Mouse (Mus musculus): ENCODE data around the gene Prelid3b. TPM values are rescaled to one million over a fixed set of nuclear protein-coding genes. Genes with fewer than 3 reads are reported as not detected.
A peak's percentile ranks its signal among the peaks of the same experiment; 100 is the strongest.

The Prelid3b gene
- polyA plus RNA-seq, 1 experiment from 2014 or later: 120 TPM

- no peak for ATAC-seq
- Histone ChIP-seq H3K4me2 (no peak overlapping the region), H3K4me3 (no peak overlapping the region), H3K27ac (no peak overlapping the region), H3K36me3 (ENCODE audit: poor library complexity, severe bottlenecking) (no peaks in the 10 kb centered on the region), H3K27me3 (no peaks in the 10 kb centered on the region), H3K4me1 (no peaks in the 10 kb centered on the region), H3K9me3 (replicated peaks) (peaks cover 5% of the 10 kb centered on the region), H3K9ac (no peak overlapping the region)
- 70% methylated on average over 2 of the region's 2 CpGs for WGBS
These were observed 20.0 kb upstream of the Prelid3b start for GRCm38 (mm10) chr2:174492858-174493257.

DNA sequence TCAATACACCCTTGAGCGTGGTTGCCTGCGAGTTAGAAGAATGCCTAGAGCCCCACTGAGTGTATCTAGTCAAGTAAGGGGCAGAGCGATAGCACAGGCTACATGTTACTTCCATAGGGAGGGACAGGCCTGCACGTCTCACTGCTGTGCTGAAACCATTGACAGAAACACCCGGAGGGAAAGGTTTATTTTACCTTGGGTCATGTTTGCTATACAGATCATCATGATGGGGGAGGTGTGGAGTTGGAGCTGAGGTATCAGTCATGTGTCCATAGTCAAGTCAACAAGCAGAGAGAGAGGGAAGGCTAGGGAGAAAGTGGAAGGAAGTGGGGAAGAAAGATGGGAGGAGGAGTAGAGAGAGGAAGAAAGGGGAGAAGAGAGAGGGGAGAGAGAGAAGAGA lies 14.1 kb upstream of the Prelid3b start:
- H3K9ac ChIP-seq: no peak overlapping the region
- no peak overlapping the region for H3K27ac ChIP-seq
- no peaks in the 10 kb centered on the region; the same call in 1 of the 2 replicates for H3K9me3 ChIP-seq (replicated peaks)
- H3K4me3 ChIP-seq: no peak overlapping the region
- no peaks in the 10 kb centered on the region for H3K36me3 ChIP-seq (ENCODE audit: poor library complexity, severe bottlenecking)
- H3K27me3 ChIP-seq: no peaks in the 10 kb centered on the region
- 82% methylated on average over 5 of the region's 5 CpGs for WGBS
- ATAC-seq: no peak
- H3K4me1 ChIP-seq: no peaks in the 10 kb centered on the region
- H3K4me2 ChIP-seq: no peak overlapping the region

DNA sequence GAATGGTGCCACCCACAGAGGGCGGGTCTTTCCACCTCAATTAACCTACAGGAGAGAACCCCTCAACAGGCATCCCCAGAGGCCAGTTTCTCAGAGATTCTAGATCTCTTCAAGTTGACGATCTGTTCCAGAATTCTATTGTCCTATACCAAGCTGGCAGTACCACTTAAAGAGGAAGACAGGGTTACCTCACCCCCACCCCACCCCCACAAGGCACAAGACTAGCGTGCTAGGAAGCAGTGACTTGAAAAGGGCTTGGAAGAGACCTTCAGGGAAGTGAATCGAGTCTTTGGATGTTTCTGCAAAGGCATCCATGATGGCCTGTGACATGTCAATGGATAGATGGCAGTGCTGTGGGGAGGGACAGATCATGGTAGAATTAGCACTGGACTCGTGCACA lies 5.9 kb upstream of the Prelid3b start:
- no peaks in the 10 kb centered on the region for H3K9me3 ChIP-seq (replicated peaks)
- H3K4me1 ChIP-seq: no peaks in the 10 kb centered on the region
- no peak overlapping the region for H3K9ac ChIP-seq
- no peak for ATAC-seq
- 65% methylated on average over 5 of the region's 5 CpGs for WGBS
- H3K4me3 ChIP-seq: no peak overlapping the region
- no peaks in the 10 kb centered on the region for H3K27me3 ChIP-seq
- no peaks in the 10 kb centered on the region for H3K36me3 ChIP-seq (ENCODE audit: poor library complexity, severe bottlenecking)
- no peak overlapping the region for H3K27ac ChIP-seq
- no peak overlapping the region for H3K4me2 ChIP-seq

DNA sequence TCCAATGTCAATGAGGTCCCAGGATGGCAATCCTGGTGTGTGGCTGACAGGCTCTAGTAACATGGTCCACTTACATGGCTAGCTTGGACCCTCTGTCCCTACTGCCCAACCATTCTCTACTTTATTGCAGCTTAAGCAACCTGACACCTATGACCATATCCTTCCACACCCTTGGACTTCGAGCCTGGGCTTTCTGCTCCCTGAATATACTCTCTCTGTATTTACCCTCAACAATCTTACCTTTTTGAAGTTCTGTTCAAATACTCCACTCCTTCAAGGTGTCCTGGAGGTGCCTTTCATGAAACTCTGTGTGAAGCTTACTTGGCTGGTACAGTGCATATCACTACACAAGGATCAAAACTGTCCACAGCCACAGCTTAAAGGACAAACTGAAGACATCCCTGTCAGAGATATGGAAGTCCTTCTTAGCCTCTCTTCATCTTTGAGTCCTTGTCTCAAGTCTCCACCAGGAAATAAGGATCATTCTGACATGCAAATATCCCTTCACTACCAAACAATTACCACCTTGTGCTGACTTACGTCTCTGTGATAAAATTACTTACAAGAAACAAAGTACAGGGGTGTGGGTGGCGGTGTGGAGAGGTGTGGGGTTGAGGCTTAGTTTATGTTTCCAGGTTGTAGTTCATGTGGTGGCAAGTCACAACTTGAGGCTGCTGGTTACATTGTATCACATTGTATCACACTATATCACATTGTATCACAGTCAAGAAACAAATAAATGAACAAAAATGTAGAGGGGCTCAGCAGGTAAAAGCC lies 4.8 kb upstream of the Prelid3b start:
- H3K36me3 ChIP-seq (ENCODE audit: poor library complexity, severe bottlenecking): no peaks in the 10 kb centered on the region

GRCm38 (mm10) chr2:174473550-174473927 lies 658 bp upstream of the Prelid3b start:
- peak overlapping the region; percentile 47 for H3K9ac ChIP-seq
- peak overlapping the region; percentile 79 for H3K4me3 ChIP-seq
- no peak overlapping the region for H3K27ac ChIP-seq
- H3K9me3 ChIP-seq (replicated peaks): no peaks in the 10 kb centered on the region
- no peaks in the 10 kb centered on the region for H3K27me3 ChIP-seq
- H3K36me3 ChIP-seq (ENCODE audit: poor library complexity, severe bottlenecking): peaks cover 25% of the 10 kb centered on the region
- ATAC-seq: no peak
- peaks cover 17% of the 10 kb centered on the region for H3K4me1 ChIP-seq
- peak overlapping the region; percentile 79 for H3K4me2 ChIP-seq
- 90% methylated on average over 5 of the region's 5 CpGs for WGBS

More for the DNA sequence above, 4.8 kb upstream of the Prelid3b start:
- Histone ChIP-seq H3K4me1 (peaks cover 6% of the 10 kb centered on the region), H3K9ac (no peak overlapping the region), H3K4me3 (no peak overlapping the region), H3K9me3 (replicated peaks) (no peaks in the 10 kb centered on the region), H3K4me2 (no peak overlapping the region), H3K27ac (no peak overlapping the region), H3K27me3 (no peaks in the 10 kb centered on the region)
- WGBS: 76% methylated on average over 3 of the region's 3 CpGs
- no peak for ATAC-seq

DNA sequence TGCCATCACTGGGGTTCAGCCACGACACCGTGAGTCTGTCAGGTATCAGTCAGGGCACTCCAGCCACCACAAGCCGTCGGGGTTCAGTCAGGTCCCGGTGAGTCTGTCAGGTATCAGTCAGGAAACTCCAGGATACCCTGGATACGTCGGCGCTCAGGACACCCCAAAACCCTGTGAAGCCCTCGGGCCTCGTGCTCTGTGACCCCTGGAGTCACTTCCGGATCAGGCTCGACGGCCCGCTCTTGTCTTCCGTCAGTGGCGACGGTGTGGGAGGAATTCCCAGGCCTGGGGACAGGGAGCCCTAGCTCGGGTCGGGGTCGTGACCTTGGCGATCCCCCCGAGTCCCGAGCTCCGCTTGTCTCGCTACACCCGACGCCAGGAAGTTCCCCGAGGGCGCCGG lies 474 bp downstream of the Prelid3b start:
- no peaks in the 10 kb centered on the region for H3K27me3 ChIP-seq
- no peaks in the 10 kb centered on the region for H3K9me3 ChIP-seq (replicated peaks)
- H3K27ac ChIP-seq: peak overlapping the region; percentile 35
- H3K4me3 ChIP-seq: peak overlapping the region; percentile 79
- 8% methylated on average over 30 of the region's 30 CpGs for WGBS
- H3K9ac ChIP-seq: peak overlapping the region; percentile 78
- H3K4me2 ChIP-seq: peak overlapping the region; percentile 79
- ATAC-seq: peak; percentile 50; the same call in 1 of the 2 replicates
- peaks cover 17% of the 10 kb centered on the region for H3K4me1 ChIP-seq
- peaks cover 35% of the 10 kb centered on the region for H3K36me3 ChIP-seq (ENCODE audit: poor library complexity, severe bottlenecking)

- 96% methylated on average over 7 of the region's 7 CpGs for WGBS
These were observed 2.0 kb downstream of the Prelid3b start for GRCm38 (mm10) chr2:174470786-174471405.

DNA sequence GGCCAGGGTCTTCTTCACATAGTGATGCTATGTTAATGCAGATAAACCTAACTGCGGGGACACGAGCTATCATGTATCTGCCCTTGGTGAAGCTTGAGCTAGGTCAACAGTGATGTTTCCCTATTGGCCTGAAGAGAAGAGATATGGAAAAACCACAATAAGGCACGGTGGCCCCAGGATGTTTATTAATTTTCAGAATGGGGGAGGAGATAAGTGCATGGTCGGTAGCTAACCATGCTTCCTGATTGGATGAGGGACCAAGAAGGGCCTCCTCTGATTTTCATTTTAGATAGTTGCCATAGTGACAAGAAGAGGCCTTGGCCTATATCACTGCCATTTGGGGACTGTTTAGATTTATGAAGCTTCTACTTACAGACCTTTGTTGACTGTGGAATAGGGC lies 2.5 kb downstream of the Prelid3b start:
- ATAC-seq: no peak
- 92% methylated on average over 4 of the region's 4 CpGs for WGBS
- Histone ChIP-seq H3K9me3 (replicated peaks) (no peaks in the 10 kb centered on the region), H3K27me3 (no peaks in the 10 kb centered on the region), H3K36me3 (ENCODE audit: poor library complexity, severe bottlenecking) (peaks cover 52% of the 10 kb centered on the region), H3K4me3 (no peak overlapping the region), H3K4me1 (peaks cover 17% of the 10 kb centered on the region), H3K27ac (no peak overlapping the region), H3K4me2 (no peak overlapping the region), H3K9ac (no peak overlapping the region)

More at GRCm38 (mm10) chr2:174470786-174471405, 2.0 kb downstream of the Prelid3b start:
- no peaks in the 10 kb centered on the region for H3K9me3 ChIP-seq (replicated peaks)
- peaks cover 48% of the 10 kb centered on the region for H3K36me3 ChIP-seq (ENCODE audit: poor library complexity, severe bottlenecking)
- H3K4me1 ChIP-seq: peaks cover 17% of the 10 kb centered on the region
- H3K4me3 ChIP-seq: no peak overlapping the region
- no peak overlapping the region for H3K4me2 ChIP-seq
- H3K27me3 ChIP-seq: no peaks in the 10 kb centered on the region
- H3K27ac ChIP-seq: no peak overlapping the region
- no peak overlapping the region for H3K9ac ChIP-seq
- no peak for ATAC-seq

GRCm38 (mm10) chr2:174463789-174464523 lies 8.9 kb downstream of the Prelid3b start, which contains the start of gene Atp5e:
Gene Atp5e (minus strand): TSS chr2:174464105.
- ATAC-seq: peak; percentile 99
- Histone ChIP-seq H3K4me2 (peak within 1 kb of the TSS; percentile 96), H3K36me3 (ENCODE audit: poor library complexity, severe bottlenecking) (peaks cover 56% of the 10 kb centered on the region), H3K27me3 (no peaks in the 10 kb centered on the region), H3K27ac (no peak within 1 kb of the TSS; the same call in 1 of the 2 replicates), H3K4me3 (peak within 1 kb of the TSS; percentile 88), H3K9me3 (replicated peaks) (no peaks in the 10 kb centered on the region), H3K9ac (peak within 1 kb of the TSS; percentile 85), H3K4me1 (peaks cover 13% of the 10 kb centered on the region)
- WGBS: 2% methylated on average over 48 of the region's 48 CpGs

GRCm38 (mm10) chr2:174463370-174463769 lies 9.5 kb downstream of the Prelid3b start:
- H3K4me3 ChIP-seq: peak overlapping the region; percentile 88
- ATAC-seq: peak; percentile 41
- WGBS: 36% methylated on average over 10 of the region's 10 CpGs
- no peaks in the 10 kb centered on the region for H3K9me3 ChIP-seq (replicated peaks)
- no peaks in the 10 kb centered on the region for H3K27me3 ChIP-seq
- peaks cover 13% of the 10 kb centered on the region for H3K4me1 ChIP-seq
- no peak overlapping the region; the same call in 1 of the 2 replicates for H3K27ac ChIP-seq
- H3K9ac ChIP-seq: peak overlapping the region; percentile 85
- peaks cover 51% of the 10 kb centered on the region for H3K36me3 ChIP-seq (ENCODE audit: poor library complexity, severe bottlenecking)
- H3K4me2 ChIP-seq: peak overlapping the region; percentile 96

DNA sequence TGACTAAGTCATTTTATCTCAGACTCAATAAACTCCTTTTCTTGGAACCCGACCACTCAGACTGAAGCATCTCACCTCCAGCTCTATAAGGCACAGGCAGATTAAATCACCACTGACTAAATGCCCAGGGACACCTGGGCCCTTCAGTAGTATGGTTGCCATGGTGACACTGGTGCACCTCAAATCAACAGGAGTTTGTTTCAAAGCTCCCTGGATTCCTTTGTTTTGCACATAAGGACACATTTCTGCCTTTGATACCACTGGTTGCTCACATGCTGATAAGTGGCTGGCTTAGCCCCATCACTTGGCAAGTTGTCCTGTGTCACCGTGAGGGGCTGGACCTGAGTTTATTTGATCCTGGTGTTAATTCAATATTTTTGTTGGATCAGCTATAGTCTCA lies 13.5 kb downstream of the Prelid3b start:
- H3K4me3 ChIP-seq: no peak overlapping the region
- H3K36me3 ChIP-seq (ENCODE audit: poor library complexity, severe bottlenecking): peaks cover 26% of the 10 kb centered on the region
- H3K27me3 ChIP-seq: no peaks in the 10 kb centered on the region
- peaks cover 13% of the 10 kb centered on the region for H3K4me1 ChIP-seq
- WGBS: 56% methylated on average over 2 of the region's 2 CpGs
- no peak overlapping the region for H3K9ac ChIP-seq
- no peak overlapping the region for H3K4me2 ChIP-seq
- no peak for ATAC-seq
- H3K9me3 ChIP-seq (replicated peaks): no peaks in the 10 kb centered on the region
- H3K27ac ChIP-seq: no peak overlapping the region

- Histone ChIP-seq H3K27ac (no peak overlapping the region), H3K9ac (no peak overlapping the region)
These were observed 19.2 kb downstream of the Prelid3b start for GRCm38 (mm10) chr2:174453681-174454080.

More at GRCm38 (mm10) chr2:174453681-174454080, 19.2 kb downstream of the Prelid3b start:
- Histone ChIP-seq H3K4me2 (no peak overlapping the region), H3K4me3 (no peak overlapping the region), H3K9me3 (replicated peaks) (no peaks in the 10 kb centered on the region), H3K36me3 (ENCODE audit: poor library complexity, severe bottlenecking) (no peaks in the 10 kb centered on the region), H3K27me3 (no peaks in the 10 kb centered on the region), H3K4me1 (no peaks in the 10 kb centered on the region)
- WGBS: 80% methylated on average over 7 of the region's 7 CpGs
- ATAC-seq: no peak
